Mouse (Mus musculus) lung, postnatal 25 days (tissue): ENCODE measurements around the gene Rnf222.

Source experiments
- DNase-seq: peaks from one replicate; pipeline ENCODE4 v3.0.0; 2022; ENCODE audit warnings: low spot score

The Rnf222 gene

GRCm38 (mm10) chr11:68888253-68888652 lies at the start of gene Rnf222:
Gene Rnf222, plus strand, starts transcription at chr11:68888553.
- no peak for DNase-seq

GRCm38 (mm10) chr11:68839606-68840005 lies 48.7 kb upstream of the Rnf222 start:
- DNase-seq, result no peak

GRCm38 (mm10) chr11:68850862-68851261 lies 37.5 kb upstream of the Rnf222 start:
- no peak for DNase-seq

- DNase-seq, result no peak
Measured at GRCm38 (mm10) chr11:68851644-68852485, 36.5 kb upstream of the Rnf222 start.

GRCm38 (mm10) chr11:68852486-68852901 lies 35.9 kb upstream of the Rnf222 start:
- DNase-seq, result peak; percentile 82

GRCm38 (mm10) chr11:68852932-68853409 lies 35.4 kb upstream of the Rnf222 start:
- peak; percentile 100 for DNase-seq

GRCm38 (mm10) chr11:68853611-68854401 lies 34.5 kb upstream of the Rnf222 start:
- peak; percentile 83 for DNase-seq

GRCm38 (mm10) chr11:68854621-68855020 lies 33.7 kb upstream of the Rnf222 start:
- DNase-seq, result no peak

GRCm38 (mm10) chr11:68857329-68857728 lies 31.0 kb upstream of the Rnf222 start:
- no peak for DNase-seq

- DNase-seq, result no peak
Measured at GRCm38 (mm10) chr11:68859943-68860593, 28.3 kb upstream of the Rnf222 start.

GRCm38 (mm10) chr11:68862260-68862659 lies 26.1 kb upstream of the Rnf222 start:
- DNase-seq, result no peak

GRCm38 (mm10) chr11:68863631-68864091 lies 24.7 kb upstream of the Rnf222 start:
- peak; percentile 39 for DNase-seq

- DNase-seq, result peak; percentile 94
Measured at GRCm38 (mm10) chr11:68864544-68865189, 23.7 kb upstream of the Rnf222 start.

GRCm38 (mm10) chr11:68871277-68871676 lies 17.1 kb upstream of the Rnf222 start:
- DNase-seq, result no peak

- DNase-seq, result peak; percentile 92
Measured at GRCm38 (mm10) chr11:68871748-68872147, 16.6 kb upstream of the Rnf222 start, which contains the start of gene Ndel1. Gene Ndel1, minus strand, starts transcription at chr11:68871858.

GRCm38 (mm10) chr11:68874841-68875240 lies 13.5 kb upstream of the Rnf222 start:
- peak; percentile 80 for DNase-seq

GRCm38 (mm10) chr11:68878811-68879210 lies 9.5 kb upstream of the Rnf222 start:
- DNase-seq, result no peak

GRCm38 (mm10) chr11:68882107-68882506 lies 6.2 kb upstream of the Rnf222 start:
- no peak for DNase-seq

GRCm38 (mm10) chr11:68883843-68884242 lies 4.5 kb upstream of the Rnf222 start:
- no peak for DNase-seq

- no peak for DNase-seq
Measured at GRCm38 (mm10) chr11:68884368-68884767, 4.0 kb upstream of the Rnf222 start.

GRCm38 (mm10) chr11:68886091-68886490 lies 2.3 kb upstream of the Rnf222 start:
- DNase-seq, result no peak

- DNase-seq, result no peak
Measured at GRCm38 (mm10) chr11:68888653-68889052, 300 bp downstream of the Rnf222 start.
